Mouse (Mus musculus) bone marrow macrophage, adult 2 months (primary cell): Measurements from ENCODE around the gene Spint4. TPM values are rescaled to one million over a fixed set of nuclear protein-coding genes. Genes with fewer than 3 reads are reported as not detected.
"Not testable (repeated sequence)": the region's sequence is repeated elsewhere in the genome, so short reads cannot be mapped to it uniquely, and the experiment has no call there.

Experiments used
- H3K27ac ChIP-seq: 2 replicates; pipeline ENCODE4 v1.5.1; 2012; ENCODE audit warnings: low read depth, low read length; ENCODE audit not compliant: insufficient read depth
- H3K4me1 ChIP-seq: 2 replicates; pipeline ENCODE4 v1.6.1; 2012; ENCODE audit warnings: low read length; ENCODE audit not compliant: control insufficient read depth, insufficient read depth
- H3K4me3 ChIP-seq: 2 replicates; pipeline ENCODE4 v1.5.1; 2012; ENCODE audit warnings: mild to moderate bottlenecking, low read length, moderate library complexity; ENCODE audit not compliant: insufficient read depth
- CTCF ChIP-seq: IDR thresholded peaks from 2 replicates; pipeline ENCODE4 v1.5.1; 2012; ENCODE audit warnings: low read depth, mild to moderate bottlenecking, low read length, moderate library complexity
- POLR2A ChIP-seq: IDR thresholded peaks from 2 replicates; pipeline ENCODE4 v1.6.1; 2012; ENCODE audit warnings: mild to moderate bottlenecking, low read depth, low read length, borderline replicate concordance
- polyA plus RNA-seq: library from polyadenylated mRNA; stranded (reverse); fragments of >200 nt; gene quantifications from 2 replicates; pipeline ENCODE4 v1.2.4, GENCODE M21; 2012; ENCODE audit not compliant: missing spikeins, insufficient read depth, insufficient read length

The Spint4 gene
- polyA plus RNA-seq, 1 experiment: not detected

GRCm38 (mm10) chr2:164684807-164685206 lies 13.5 kb upstream of the Spint4 start, which contains the start of gene Wfdc13:
Wfdc13 (plus strand) TSS chr2:164685107.
- no peak within 1 kb of the TSS for H3K27ac ChIP-seq
- TF ChIP-seq POLR2A (no peak), CTCF (no peak)
- no peak within 1 kb of the TSS for H3K4me3 ChIP-seq
- H3K4me1 ChIP-seq: peaks cover 16% of the 10 kb centered on the region

- TF ChIP-seq POLR2A (no peak), CTCF (no peak)
- H3K4me1 ChIP-seq: no peaks in the 10 kb centered on the region
- no peak overlapping the region for H3K27ac ChIP-seq
- H3K4me3 ChIP-seq: no peak overlapping the region
Measured at GRCm38 (mm10) chr2:164700959-164701358, 2.7 kb downstream of the Spint4 start.

GRCm38 (mm10) chr2:164701761-164702160 lies 3.5 kb downstream of the Spint4 start:
- Histone ChIP-seq H3K4me3 (no peak overlapping the region), H3K4me1 (no peaks in the 10 kb centered on the region), H3K27ac (no peak overlapping the region)
- TF ChIP-seq CTCF: no peak
- TF ChIP-seq POLR2A: no peak

DNA sequence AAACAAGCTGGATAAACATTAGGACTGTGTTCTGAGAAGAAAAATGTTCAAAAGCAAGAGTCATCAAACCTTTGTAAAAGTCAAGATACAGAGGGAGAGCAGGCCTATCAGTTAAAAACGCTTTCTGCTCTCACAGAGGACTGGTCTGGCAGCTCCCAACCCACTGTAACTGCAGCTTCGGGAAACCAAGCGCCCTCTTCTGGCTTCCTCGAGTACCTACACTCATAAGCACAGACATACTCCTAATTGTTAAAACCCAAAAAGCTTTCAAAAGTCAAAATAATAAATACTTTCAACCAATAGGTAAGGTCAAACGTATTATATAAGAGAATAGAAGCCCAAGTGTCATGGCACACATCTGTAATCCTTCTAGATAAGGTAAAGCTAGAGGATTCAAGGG lies 5.9 kb downstream of the Spint4 start:
- H3K27ac ChIP-seq: no peak overlapping the region
- no peak overlapping the region for H3K4me3 ChIP-seq
- H3K4me1 ChIP-seq: no peaks in the 10 kb centered on the region
- no peak for TF ChIP-seq POLR2A
- TF ChIP-seq CTCF: no peak

DNA sequence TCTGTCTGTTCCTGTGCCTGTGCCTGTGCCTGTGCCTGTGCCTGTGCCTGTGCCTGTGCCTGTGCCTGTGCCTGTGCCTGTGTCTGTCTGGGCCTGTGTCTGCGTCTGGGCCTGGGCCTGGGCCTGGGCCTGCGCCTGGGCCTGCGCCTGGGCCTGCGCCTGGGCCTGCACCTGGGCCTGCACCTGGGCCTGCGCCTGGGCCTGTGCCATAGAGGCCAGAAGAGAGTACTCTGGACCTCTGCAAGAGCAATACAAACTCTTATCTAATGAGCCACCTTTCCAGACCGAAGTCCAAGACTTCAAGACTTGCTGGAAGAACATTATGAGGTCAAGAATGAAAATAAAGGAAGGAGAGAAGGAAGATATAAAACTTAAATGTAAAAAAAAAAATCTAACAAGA lies 7.0 kb downstream of the Spint4 start:
- H3K4me1 ChIP-seq: no peaks in the 10 kb centered on the region
- TF ChIP-seq POLR2A: no peak
- no peak for TF ChIP-seq CTCF

GRCm38 (mm10) chr2:164705991-164706390 lies 7.7 kb downstream of the Spint4 start:
- no peak overlapping the region for H3K27ac ChIP-seq
- TF ChIP-seq POLR2A (no peak), CTCF (no peak)
- H3K4me3 ChIP-seq: no peak overlapping the region
- no peaks in the 10 kb centered on the region for H3K4me1 ChIP-seq

More for the DNA sequence above, 7.0 kb downstream of the Spint4 start:
- H3K4me3 ChIP-seq: no peak overlapping the region
- no peak overlapping the region for H3K27ac ChIP-seq

GRCm38 (mm10) chr2:164715005-164715404 lies 16.7 kb downstream of the Spint4 start, which contains the start of gene Spint5:
Spint5 (plus strand) TSS chr2:164715305.
- H3K4me3 ChIP-seq: no peak within 1 kb of the TSS
- H3K4me1 ChIP-seq: no peaks in the 10 kb centered on the region
- H3K27ac ChIP-seq: no peak within 1 kb of the TSS
- TF ChIP-seq CTCF (no peak), POLR2A (no peak)

DNA sequence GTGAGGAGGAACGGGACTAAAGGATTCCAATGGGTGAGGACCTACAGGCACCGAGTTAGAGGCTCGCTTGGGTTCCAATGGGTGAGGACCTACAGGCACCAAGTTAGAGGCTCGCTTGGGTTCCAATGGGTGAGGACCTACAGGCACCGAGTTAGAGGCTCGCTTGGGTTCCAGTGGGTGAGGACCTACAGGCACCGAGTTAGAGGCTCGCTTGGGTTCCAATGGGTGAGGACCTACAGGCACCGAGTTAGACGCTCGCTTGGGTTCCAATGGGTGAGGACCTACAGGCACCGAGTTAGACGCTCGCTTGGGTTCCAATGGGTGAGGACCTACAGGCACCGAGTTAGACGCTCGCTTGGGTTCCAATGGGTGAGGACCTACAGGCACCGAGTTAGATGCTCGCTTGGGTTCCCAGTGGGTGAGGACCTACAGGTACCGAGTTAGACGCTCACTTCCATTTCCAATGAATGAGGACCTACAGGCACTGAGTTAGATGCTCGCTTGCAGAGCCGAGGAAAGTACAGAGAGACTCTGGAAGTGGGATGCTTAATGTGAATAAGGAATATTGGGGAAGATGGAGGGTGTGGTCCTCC lies 18.0 kb downstream of the Spint4 start:
- not testable (repeated sequence) for H3K27ac ChIP-seq, H3K4me3 ChIP-seq, H3K4me1 ChIP-seq

GRCm38 (mm10) chr2:164723276-164723675 lies 25.0 kb downstream of the Spint4 start:
- no peak overlapping the region for H3K4me3 ChIP-seq
- H3K4me1 ChIP-seq: no peaks in the 10 kb centered on the region
- no peak for TF ChIP-seq CTCF
- no peak for TF ChIP-seq POLR2A
- H3K27ac ChIP-seq: no peak overlapping the region

- TF ChIP-seq POLR2A (no peak), CTCF (peak; percentile 73)
- Histone ChIP-seq H3K27ac (no peak overlapping the region), H3K4me1 (no peaks in the 10 kb centered on the region)
Measured at GRCm38 (mm10) chr2:164725895-164726619, 27.8 kb downstream of the Spint4 start.

More at GRCm38 (mm10) chr2:164725895-164726619, 27.8 kb downstream of the Spint4 start:
- H3K4me3 ChIP-seq: no peak overlapping the region
